ENCODE assay signal across 9 mouse cellular contexts in genomic region chr15:89316146-89316545, GRCm38 (mm10). TPM values are rescaled to one million over a fixed set of nuclear protein-coding genes. Genes with fewer than 3 reads are reported as not detected.
A peak's percentile ranks its signal among the peaks of the same experiment; 100 is the strongest.
DNase-seq lines count a peak whose midpoint lies in the region; ATAC-seq and TF ChIP-seq lines count a peak whose summit lies in the region.
"Had no signal": no experiment of that assay in that cellular context is flagged by ENCODE, and none has a peak within 500 bp of the region (broad histone marks: within the 10 kb centered on the region; RNA-seq: fewer than 3 reads in every experiment).

No protein-coding gene starts in this region.

- H3K4me3 ChIP-seq in lung, embryonic 14.5 days (ENCODE audit: low read depth, low read length) = no peak overlapping the region
- H3K4me3 ChIP-seq in limb, embryonic 10.5 days = peak overlapping the region; percentile 78; the same call in 1 of the 2 replicates
- no peak overlapping the region for H3K4me3 ChIP-seq in thymus, adult 2 months (ENCODE audit: control insufficient read depth, insufficient read depth, low read length)

- no peak for TF ChIP-seq POLR2A in thymus, adult 2 months (IDR thresholded peaks at IDR 0.05; ENCODE audit: control insufficient read depth, extremely low read depth, insufficient read depth, low read length, poor library complexity)

- no peaks in the 10 kb centered on the region for H3K9me3 ChIP-seq in lung, embryonic 14.5 days (ENCODE audit: low read depth, low read length)
- H3K9me3 ChIP-seq in limb, embryonic 10.5 days (replicated peaks) = no peaks in the 10 kb centered on the region

- H3K4me2 ChIP-seq in lung, embryonic 14.5 days = no peak overlapping the region

- no peaks in the 10 kb centered on the region for H3K36me3 ChIP-seq in lung, embryonic 14.5 days (ENCODE audit: insufficient read depth)
- no peaks in the 10 kb centered on the region for H3K36me3 ChIP-seq in limb, embryonic 10.5 days
- H3K36me3 ChIP-seq in thymus, adult 2 months (ENCODE audit: control insufficient read depth, insufficient read depth, low read length) = no peaks in the 10 kb centered on the region

- peak; percentile 45 for TF ChIP-seq CTCF in lung, embryonic 14.5 days (IDR thresholded peaks at IDR 0.05; ENCODE audit: low read depth)
- peak; percentile 57; the same call in 1 of the 2 replicates for TF ChIP-seq CTCF in thymus, adult 2 months (IDR thresholded peaks at IDR 0.05; ENCODE audit: borderline replicate concordance, control insufficient read depth, extremely low read depth, insufficient read depth, low read length, poor library complexity)

- no peaks in the 10 kb centered on the region for H3K27me3 ChIP-seq in lung, embryonic 14.5 days (ENCODE audit: insufficient read depth, low read length)
- H3K27me3 ChIP-seq in limb, embryonic 10.5 days (ENCODE audit: low read depth, poor library complexity, severe bottlenecking) = 0 out of 2 replicates have a peak, but pooled peaks cover 5% of the 10 kb centered on the region
- no peaks in the 10 kb centered on the region for H3K27me3 ChIP-seq in thymus, adult 2 months (ENCODE audit: control insufficient read depth, insufficient read depth, low read length)

- H3K9ac ChIP-seq in lung, embryonic 14.5 days = no peak overlapping the region

- peak; percentile 28 to 32 for DNase-seq in adrenal gland, postnatal 36 days
- no peak for DNase-seq in adrenal gland, adult 8-10 months
- DNase-seq in lung, embryonic 14.5 days = peak; percentile 30
- no peak for DNase-seq in lung, postnatal 25 days (ENCODE audit: low spot score)
- no peak for DNase-seq in limb, embryonic 10.5 days (ENCODE audit: low spot score)
- peak; percentile 50 for DNase-seq in thymus, adult 2 months
- no peak for DNase-seq in urinary bladder, adult 2 months (ENCODE audit: low spot score)
- DNase-seq in gastrocnemius, adult 8-10 months (ENCODE audit: low spot score in 2 of 2) = no peak

- H3K27ac ChIP-seq in lung, embryonic 14.5 days (ENCODE audit: low read depth) = no peak overlapping the region
- no peak overlapping the region for H3K27ac ChIP-seq in limb, embryonic 10.5 days
- no peak overlapping the region for H3K27ac ChIP-seq in thymus, adult 2 months (ENCODE audit: control insufficient read depth, insufficient read depth, low read length)

- 62% methylated on average over 11 of the region's 11 CpGs for whole genome bisulfite sequencing in lung, embryonic 14.5 days
- WGBS in limb, embryonic 10.5 days = 64% methylated on average over 11 of the region's 11 CpGs
- 90% methylated on average over 11 of the region's 11 CpGs for WGBS in thymus, adult 2 months

- H3K4me1 ChIP-seq in lung, embryonic 14.5 days (ENCODE audit: insufficient read depth) = peaks cover 12% of the 10 kb centered on the region; the same call in 1 of the 2 replicates
- peaks cover 29% of the 10 kb centered on the region for H3K4me1 ChIP-seq in limb, embryonic 10.5 days
- H3K4me1 ChIP-seq in thymus, adult 2 months (replicated peaks; ENCODE audit: control insufficient read depth, insufficient read depth, low read length) = peaks cover 29% of the 10 kb centered on the region

- no peak for ATAC-seq in lung, embryonic 14.5 days (ENCODE audit: insufficient read depth)

RNA-seq across cellular contexts. Expression of gene Sbf1, which starts 1.0 kb away (rescaled TPM):
- 10 to 100 TPM; 76.7 to 88.9 TPM for total RNA-seq in adrenal gland, postnatal 36 days (2021)
- 100 to 1,000 TPM in 2 of 4 experiments, 10 to 100 TPM in 2; 90.8 to 127 (median 101) TPM for total RNA-seq in adrenal gland, adult 8-10 months (2022)
- 56.5 and 71.3 TPM in 2 replicates for polyA plus RNA-seq in lung, embryonic 14.5 days (2014; fragmentation: Nextera tagmentation; extraction: Ambion mirVana)
- 71.9 and 80.9 TPM in 2 replicates for polyA plus RNA-seq in limb, embryonic 10.5 days (2016; fragmentation: Nextera tagmentation; extraction: Ambion mirVana)
- polyA plus RNA-seq in thymus, adult 2 months (2012; rRNA removed) = 899 TPM in 2 replicates
- polyA plus RNA-seq in urinary bladder, adult 2 months (2012; rRNA removed) = 85.7 and 112 TPM in 2 replicates
- total RNA-seq in gastrocnemius, adult 8-10 months (2022) = 100 to 1,000 TPM in 1 of 4 experiments, 10 to 100 TPM in 3; 64.8 to 105 (median 72.5) TPM

RNA-seq across cellular contexts. Expression of gene Adm2, which starts 6.4 kb away (rescaled TPM):
- not detected for total RNA-seq in adrenal gland, postnatal 36 days (2021)
- total RNA-seq in adrenal gland, adult 8-10 months (2022) = not detected
- 0.33 and 0.53 TPM in 2 replicates for polyA plus RNA-seq in lung, embryonic 14.5 days (2014; fragmentation: Nextera tagmentation; extraction: Ambion mirVana)
- polyA plus RNA-seq in limb, embryonic 10.5 days (2016; fragmentation: Nextera tagmentation; extraction: Ambion mirVana) = 0.11 and 0.18 TPM in 2 replicates
- 4.4 and 5.3 TPM in 2 replicates for polyA plus RNA-seq in thymus, adult 2 months (2012; rRNA removed)
- not detected in 2 replicates for polyA plus RNA-seq in urinary bladder, adult 2 months (2012; rRNA removed)
- not detected for total RNA-seq in gastrocnemius, adult 8-10 months (2022)
- polyA plus RNA-seq: neural tube, embryonic 14.5 days had no signal

RNA-seq across cellular contexts. Expression of gene Miox, which starts 18.1 kb away (rescaled TPM):
- total RNA-seq in adrenal gland, postnatal 36 days (2021) = not detected
- 1 to 10 TPM in 2 of 4 experiments, not detected in 2; 1.4 TPM for total RNA-seq in adrenal gland, adult 8-10 months (2022)
- polyA plus RNA-seq in lung, embryonic 14.5 days (2014; fragmentation: Nextera tagmentation; extraction: Ambion mirVana) = not detected in 2 replicates
- polyA plus RNA-seq in limb, embryonic 10.5 days (2016; fragmentation: Nextera tagmentation; extraction: Ambion mirVana) = not detected in 2 replicates
- 0.82 and 2.7 TPM in 2 replicates for polyA plus RNA-seq in thymus, adult 2 months (2012; rRNA removed)
- not detected in 2 replicates for polyA plus RNA-seq in urinary bladder, adult 2 months (2012; rRNA removed)
- not detected for total RNA-seq in gastrocnemius, adult 8-10 months (2022)
- polyA plus RNA-seq: neural tube, embryonic 14.5 days had no signal

RNA-seq across cellular contexts. Expression of gene Lmf2, which starts 39.3 kb away (rescaled TPM):
- 10 to 100 TPM; 36.8 to 38.2 TPM for total RNA-seq in adrenal gland, postnatal 36 days (2021)
- total RNA-seq in adrenal gland, adult 8-10 months (2022) = 10 to 100 TPM; 44.4 to 57.5 (median 48.6) TPM
- 59.1 and 63.7 TPM in 2 replicates for polyA plus RNA-seq in lung, embryonic 14.5 days (2014; fragmentation: Nextera tagmentation; extraction: Ambion mirVana)
- 40.8 and 45.1 TPM in 2 replicates for polyA plus RNA-seq in limb, embryonic 10.5 days (2016; fragmentation: Nextera tagmentation; extraction: Ambion mirVana)
- polyA plus RNA-seq in thymus, adult 2 months (2012; rRNA removed) = 129 and 146 TPM in 2 replicates
- 15.8 and 26.7 TPM in 2 replicates for polyA plus RNA-seq in urinary bladder, adult 2 months (2012; rRNA removed)
- total RNA-seq in gastrocnemius, adult 8-10 months (2022) = 10 to 100 TPM; 10.8 to 16.9 (median 13.5) TPM

RNA-seq across cellular contexts. Expression of gene Ncaph2, which starts 39.4 kb away (rescaled TPM):
- total RNA-seq in adrenal gland, postnatal 36 days (2021) = 10 to 100 TPM; 83.1 to 87.5 TPM
- total RNA-seq in adrenal gland, adult 8-10 months (2022) = 10 to 100 TPM; 79.1 to 93.1 (median 87.8) TPM
- 157 and 168 TPM in 2 replicates for polyA plus RNA-seq in lung, embryonic 14.5 days (2014; fragmentation: Nextera tagmentation; extraction: Ambion mirVana)
- polyA plus RNA-seq in limb, embryonic 10.5 days (2016; fragmentation: Nextera tagmentation; extraction: Ambion mirVana) = 197 and 200 TPM in 2 replicates
- 351 and 370 TPM in 2 replicates for polyA plus RNA-seq in thymus, adult 2 months (2012; rRNA removed)
- polyA plus RNA-seq in urinary bladder, adult 2 months (2012; rRNA removed) = 95.7 and 112 TPM in 2 replicates
- 10 to 100 TPM; 43.4 to 46.6 (median 45.1) TPM for total RNA-seq in gastrocnemius, adult 8-10 months (2022)

Comparison
In these comparisons a context has a peak if more than half of its experiments do, and no peak if none do; other contexts are left out.
1. DNase-seq: peak in adrenal gland, postnatal 36 days (2 of 2), lung, embryonic 14.5 days (single experiment) and thymus, adult 2 months (single experiment); none in adrenal gland, adult 8-10 months (single experiment), lung, postnatal 25 days (single experiment), limb, embryonic 10.5 days (single experiment), urinary bladder, adult 2 months (single experiment) and gastrocnemius, adult 8-10 months (0 of 2).